Mouse (Mus musculus): Measurements from ENCODE around the gene Gsto2. TPM values are rescaled to one million over a fixed set of nuclear protein-coding genes. Genes with fewer than 3 reads are reported as not detected.
A peak's percentile ranks its signal among the peaks of the same experiment; 100 is the strongest.

Gsto2 gene
- 1.1 and 1.8 TPM in 2 replicates for polyA plus RNA-seq (2015; fragmentation: Nextera tagmentation; extraction: Ambion mirVana)

GRCm38 (mm10) chr19:47865353-47865947 is at the start of gene Gsto2:
Gene Gsto2 (plus strand): TSS chr19:47865534.
- H3K27me3 ChIP-seq = peaks cover 13% of the 10 kb centered on the region; the same call in 1 of the 2 replicates
- peak within 1 kb of the TSS; percentile 68 for H3K4me3 ChIP-seq
- peak within 1 kb of the TSS; percentile 94 for H3K27ac ChIP-seq
- H3K4me1 ChIP-seq (replicated peaks) = peaks cover 10% of the 10 kb centered on the region
- peak within 1 kb of the TSS; percentile 85 for H3K9ac ChIP-seq
- no peaks in the 10 kb centered on the region for H3K9me3 ChIP-seq
- WGBS = under 1% methylated on average over 49 of the region's 49 CpGs
- peak within 1 kb of the TSS; percentile 69 for H3K4me2 ChIP-seq
- H3K36me3 ChIP-seq = peaks cover 12% of the 10 kb centered on the region
- peak; percentile 100 for ATAC-seq (ENCODE audit: low FRiP score)

GRCm38 (mm10) chr19:47817692-47818091 is 47.6 kb upstream of the Gsto2 start:
- H3K9ac ChIP-seq = no peak overlapping the region
- H3K9me3 ChIP-seq = no peaks in the 10 kb centered on the region
- H3K36me3 ChIP-seq = no peaks in the 10 kb centered on the region
- ATAC-seq (ENCODE audit: low FRiP score) = no peak
- H3K4me2 ChIP-seq = no peak overlapping the region
- WGBS = 89% methylated on average over 9 of the region's 9 CpGs
- no peak overlapping the region for H3K27ac ChIP-seq
- peaks cover 4% of the 10 kb centered on the region for H3K4me1 ChIP-seq (replicated peaks)
- no peak overlapping the region for H3K4me3 ChIP-seq
- peaks cover 5% of the 10 kb centered on the region; the same call in 1 of the 2 replicates for H3K27me3 ChIP-seq

- Histone ChIP-seq H3K4me1 (replicated peaks) (peaks cover 4% of the 10 kb centered on the region), H3K9me3 (no peaks in the 10 kb centered on the region), H3K36me3 (no peaks in the 10 kb centered on the region), H3K9ac (no peak overlapping the region), H3K27me3 (peaks cover 11% of the 10 kb centered on the region; the same call in 1 of the 2 replicates), H3K27ac (no peak overlapping the region), H3K4me3 (no peak overlapping the region), H3K4me2 (no peak overlapping the region)
- ATAC-seq (ENCODE audit: low FRiP score) = no peak
- WGBS = 15% methylated on average over 7 of the region's 9 CpGs
These were observed 44.4 kb upstream of the Gsto2 start for GRCm38 (mm10) chr19:47820832-47821493.

GRCm38 (mm10) chr19:47821494-47821872 is 43.9 kb upstream of the Gsto2 start:
- peaks cover 11% of the 10 kb centered on the region; the same call in 1 of the 2 replicates for H3K27me3 ChIP-seq
- H3K36me3 ChIP-seq = no peaks in the 10 kb centered on the region
- no peak overlapping the region for H3K9ac ChIP-seq
- H3K4me3 ChIP-seq = no peak overlapping the region
- 60% methylated on average over 7 of the region's 7 CpGs for WGBS
- H3K4me2 ChIP-seq = no peak overlapping the region
- ATAC-seq (ENCODE audit: low FRiP score) = no peak
- no peaks in the 10 kb centered on the region for H3K9me3 ChIP-seq
- peaks cover 4% of the 10 kb centered on the region for H3K4me1 ChIP-seq (replicated peaks)
- no peak overlapping the region for H3K27ac ChIP-seq

GRCm38 (mm10) chr19:47822143-47822796 is 43.1 kb upstream of the Gsto2 start:
- Histone ChIP-seq H3K9me3 (no peaks in the 10 kb centered on the region), H3K9ac (0 out of 2 replicates have a peak overlapping the region, but pooled peaks have one; percentile 24), H3K36me3 (no peaks in the 10 kb centered on the region), H3K4me3 (no peak overlapping the region), H3K27ac (no peak overlapping the region), H3K27me3 (peaks cover 11% of the 10 kb centered on the region; the same call in 1 of the 2 replicates), H3K4me2 (peak overlapping the region; percentile 26; the same call in 1 of the 2 replicates), H3K4me1 (replicated peaks) (peaks cover 4% of the 10 kb centered on the region)
- WGBS = 22% methylated on average over 8 of the region's 8 CpGs
- no peak for ATAC-seq (ENCODE audit: low FRiP score)

GRCm38 (mm10) chr19:47824026-47824425 is 41.3 kb upstream of the Gsto2 start:
- Histone ChIP-seq H3K27me3 (peaks cover 11% of the 10 kb centered on the region; the same call in 1 of the 2 replicates), H3K36me3 (no peaks in the 10 kb centered on the region), H3K4me2 (no peak overlapping the region), H3K9me3 (no peaks in the 10 kb centered on the region), H3K27ac (no peak overlapping the region), H3K4me3 (no peak overlapping the region), H3K9ac (no peak overlapping the region), H3K4me1 (replicated peaks) (peaks cover 4% of the 10 kb centered on the region)
- ATAC-seq (ENCODE audit: low FRiP score) = no peak
- 84% methylated on average over 5 of the region's 5 CpGs for WGBS

- Histone ChIP-seq H3K36me3 (no peaks in the 10 kb centered on the region), H3K27me3 (0 out of 2 replicates have a peak, but pooled peaks cover 3% of the 10 kb centered on the region), H3K4me3 (no peak overlapping the region), H3K4me2 (no peak overlapping the region), H3K27ac (no peak overlapping the region), H3K9ac (no peak overlapping the region), H3K4me1 (replicated peaks) (no peaks in the 10 kb centered on the region), H3K9me3 (no peaks in the 10 kb centered on the region)
- ATAC-seq (ENCODE audit: low FRiP score) = no peak
- WGBS = 88% methylated on average over 14 of the region's 14 CpGs
These were observed 35.4 kb upstream of the Gsto2 start for GRCm38 (mm10) chr19:47829913-47830450.

- Histone ChIP-seq H3K27ac (no peak overlapping the region), H3K4me3 (no peak overlapping the region), H3K4me1 (replicated peaks) (no peaks in the 10 kb centered on the region), H3K4me2 (no peak overlapping the region), H3K36me3 (no peaks in the 10 kb centered on the region), H3K9ac (no peak overlapping the region), H3K27me3 (0 out of 2 replicates have a peak, but pooled peaks cover 3% of the 10 kb centered on the region), H3K9me3 (no peaks in the 10 kb centered on the region)
- no peak for ATAC-seq (ENCODE audit: low FRiP score)
- WGBS = 98% methylated on average over 8 of the region's 8 CpGs
These were observed 34.2 kb upstream of the Gsto2 start for GRCm38 (mm10) chr19:47831111-47831510.

GRCm38 (mm10) chr19:47832316-47832715 is 33.0 kb upstream of the Gsto2 start:
- Histone ChIP-seq H3K4me1 (replicated peaks) (no peaks in the 10 kb centered on the region), H3K27me3 (0 out of 2 replicates have a peak, but pooled peaks cover 6% of the 10 kb centered on the region), H3K9ac (no peak overlapping the region), H3K4me2 (no peak overlapping the region), H3K4me3 (no peak overlapping the region), H3K9me3 (no peaks in the 10 kb centered on the region), H3K27ac (no peak overlapping the region), H3K36me3 (no peaks in the 10 kb centered on the region)
- WGBS = 86% methylated on average over 16 of the region's 16 CpGs
- ATAC-seq (ENCODE audit: low FRiP score) = no peak

GRCm38 (mm10) chr19:47834614-47835013 is 30.7 kb upstream of the Gsto2 start:
- no peak overlapping the region for H3K4me2 ChIP-seq
- H3K4me3 ChIP-seq = no peak overlapping the region
- no peak for ATAC-seq (ENCODE audit: low FRiP score)
- WGBS = 93% methylated on average over 5 of the region's 5 CpGs
- no peaks in the 10 kb centered on the region for H3K9me3 ChIP-seq
- H3K27ac ChIP-seq = no peak overlapping the region
- H3K36me3 ChIP-seq = no peaks in the 10 kb centered on the region
- peaks cover 2% of the 10 kb centered on the region; the same call in 1 of the 2 replicates for H3K4me1 ChIP-seq (replicated peaks)
- H3K27me3 ChIP-seq = peaks cover 14% of the 10 kb centered on the region
- H3K9ac ChIP-seq = no peak overlapping the region

- peaks cover 14% of the 10 kb centered on the region for H3K27me3 ChIP-seq
- no peaks in the 10 kb centered on the region for H3K36me3 ChIP-seq
- peaks cover 2% of the 10 kb centered on the region; the same call in 1 of the 2 replicates for H3K4me1 ChIP-seq (replicated peaks)
- no peak for ATAC-seq (ENCODE audit: low FRiP score)
- WGBS = 84% methylated on average over 7 of the region's 7 CpGs
- no peak overlapping the region for H3K9ac ChIP-seq
- no peak overlapping the region for H3K4me3 ChIP-seq
- no peaks in the 10 kb centered on the region for H3K9me3 ChIP-seq
- no peak overlapping the region for H3K27ac ChIP-seq
- H3K4me2 ChIP-seq = no peak overlapping the region
These were observed 29.6 kb upstream of the Gsto2 start for GRCm38 (mm10) chr19:47835776-47836175.

Measured in hindbrain, embryonic 13.5 days (tissue).